Mouse (Mus musculus) megakaryocyte progenitor cell, adult 5-6 weeks (primary cell): ENCODE results near the gene Phgdh. TPM values are rescaled to one million over a fixed set of nuclear protein-coding genes. Genes with fewer than 3 reads are reported as not detected.

Experiments used
- ATAC-seq: replicated peaks from 2 replicates; pipeline ENCODE4 v1.8.0; 2016; ENCODE audit warnings: mild to moderate bottlenecking, moderate TSS enrichment, inconsistent platforms; ENCODE audit not compliant: poor library complexity
- total RNA-seq, 2 experiments: library from RNA; stranded (forward) in 1 of 2; stranded (reverse) in 1 of 2; fragments of 157-497, 149-512 nt in 1 of 2; fragments of 200-1000 nt in 1 of 2; gene quantifications; 2 replicates each; pipeline versions ENCODE4 v1.2.3 to v1.2.4; 2015 to 2017

The Phgdh gene
- total RNA-seq, 2 experiments from 2014 or later: 138 to 521 TPM

DNA sequence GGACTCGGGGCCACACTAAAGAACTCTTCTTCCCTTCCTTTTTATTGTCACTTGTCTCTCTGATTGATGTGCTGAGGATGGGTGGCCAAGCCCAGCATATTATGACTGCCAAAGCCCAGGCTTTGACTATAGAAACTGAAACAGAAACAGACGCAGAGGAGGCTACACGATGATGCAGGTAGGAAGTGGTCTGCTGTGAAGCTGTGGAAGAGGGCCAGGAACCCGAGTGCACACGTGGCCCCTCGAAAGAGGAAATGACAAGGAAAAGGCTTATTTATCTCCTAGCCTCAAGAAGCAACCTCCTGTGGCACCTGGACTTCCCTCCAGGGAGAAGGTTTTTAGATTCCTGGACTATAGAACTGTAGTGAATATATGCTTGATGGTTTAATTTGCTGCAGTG lies 8.3 kb upstream of the Phgdh start:
- peak; percentile 86 for ATAC-seq

DNA sequence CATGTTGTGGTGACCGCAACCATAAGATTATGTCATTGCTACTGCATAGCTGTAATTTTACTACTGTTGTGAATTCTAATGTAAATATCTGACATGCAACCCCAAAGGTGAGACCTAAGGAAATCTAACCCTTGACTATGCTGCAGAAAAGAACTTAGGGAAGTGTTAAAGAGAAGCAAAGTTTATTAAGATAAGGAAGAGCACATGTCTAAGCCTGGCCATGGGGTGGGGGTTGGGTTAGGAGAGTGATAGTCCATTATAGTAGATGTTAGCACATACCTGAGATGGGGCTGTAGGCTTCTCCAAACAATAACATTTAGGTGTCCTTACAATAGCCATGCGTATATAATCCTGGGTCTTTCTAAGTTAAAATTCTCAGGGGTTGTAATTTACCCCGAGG lies 3.4 kb upstream of the Phgdh start:
- ATAC-seq: no peak

DNA sequence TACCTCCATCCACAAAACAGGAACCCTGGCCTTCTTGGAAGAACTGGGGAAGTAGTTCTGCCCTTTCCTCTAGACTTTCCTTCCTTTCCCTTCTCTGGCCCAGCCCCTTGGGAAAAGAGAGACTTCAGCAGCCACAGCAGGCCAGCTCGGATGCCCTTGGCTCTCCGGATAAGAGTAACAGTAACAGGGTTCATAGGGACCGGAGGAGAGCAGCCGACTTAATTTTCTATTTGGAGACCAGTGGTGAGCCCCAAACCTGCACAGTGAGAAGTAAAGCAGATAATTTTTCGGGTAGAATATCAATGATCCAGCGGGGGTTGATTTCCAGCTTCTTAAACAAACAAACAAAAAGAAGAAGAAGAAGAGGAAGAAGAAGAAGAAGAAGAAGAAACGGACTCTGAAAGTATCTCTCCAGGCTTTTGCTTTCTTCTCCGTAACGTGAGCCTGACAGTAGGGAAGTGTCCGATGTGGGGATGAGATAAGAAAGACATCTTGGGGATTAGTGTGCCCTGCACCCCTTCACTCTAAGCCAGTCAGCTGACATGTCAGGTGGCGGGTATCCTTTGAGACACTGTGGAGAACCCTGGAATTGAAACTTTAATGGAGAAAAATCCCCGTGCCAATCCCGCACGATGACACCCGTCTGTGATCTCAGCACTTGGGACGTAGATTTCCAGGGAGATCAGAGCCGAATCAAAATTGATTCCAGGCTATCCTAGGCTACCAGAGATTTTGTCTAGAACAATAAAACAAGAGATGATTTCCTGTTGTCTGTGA lies 1.2 kb upstream of the Phgdh start:
- no peak for ATAC-seq

DNA sequence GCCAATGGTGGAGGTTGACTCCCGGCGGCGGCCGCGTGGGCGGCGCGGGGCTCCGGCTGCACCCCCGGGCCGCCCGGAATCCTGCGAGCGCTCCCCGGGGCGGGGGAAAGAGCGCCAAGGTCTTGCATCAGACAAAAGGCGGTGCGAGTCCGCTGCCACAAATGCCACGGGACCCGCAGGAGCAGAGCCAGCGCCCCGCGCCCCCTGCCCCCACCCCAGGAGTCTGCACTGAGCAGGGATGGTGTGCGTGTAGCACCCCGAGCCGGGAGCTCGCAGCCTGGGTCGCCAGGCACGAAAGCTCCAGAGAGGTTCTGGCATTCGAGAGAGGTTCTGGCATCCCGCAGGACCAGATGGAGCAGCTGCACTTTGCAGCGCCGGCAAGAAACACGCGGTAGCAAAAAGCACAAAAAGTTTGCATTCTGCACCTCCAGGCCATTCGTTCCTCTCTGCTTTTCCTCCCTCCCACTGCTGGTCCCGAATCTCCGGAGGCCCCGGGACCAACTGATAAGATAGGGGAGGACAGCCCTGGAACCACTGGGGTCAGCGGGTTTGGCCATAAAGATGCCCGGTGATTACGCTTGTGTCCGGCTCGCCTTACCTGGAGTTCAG lies 589 bp downstream of the Phgdh start:
- peak; percentile 9 for ATAC-seq

DNA sequence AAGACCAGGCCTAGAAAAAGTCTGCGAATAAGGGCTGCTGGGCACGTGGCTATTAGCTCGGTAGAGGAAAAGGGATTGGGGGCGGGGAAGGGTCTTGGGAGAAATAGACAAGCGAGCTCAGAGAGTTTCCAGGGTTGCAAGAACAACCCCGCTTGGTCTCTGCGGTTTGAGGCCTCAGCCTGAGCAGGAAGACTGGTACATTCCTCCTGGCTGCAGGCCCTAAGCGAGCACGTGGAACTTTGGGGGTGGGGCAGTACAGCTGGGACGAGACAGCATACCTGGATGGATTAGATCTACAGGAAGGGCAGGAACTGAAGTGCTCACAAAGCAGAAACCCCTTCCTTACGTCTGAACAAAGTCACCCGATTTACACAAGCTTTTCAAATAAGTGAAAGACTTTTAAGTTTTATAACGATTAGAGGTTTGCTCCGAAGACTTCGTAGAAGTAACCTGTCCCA lies 1.2 kb downstream of the Phgdh start:
- ATAC-seq: peak; percentile 53

DNA sequence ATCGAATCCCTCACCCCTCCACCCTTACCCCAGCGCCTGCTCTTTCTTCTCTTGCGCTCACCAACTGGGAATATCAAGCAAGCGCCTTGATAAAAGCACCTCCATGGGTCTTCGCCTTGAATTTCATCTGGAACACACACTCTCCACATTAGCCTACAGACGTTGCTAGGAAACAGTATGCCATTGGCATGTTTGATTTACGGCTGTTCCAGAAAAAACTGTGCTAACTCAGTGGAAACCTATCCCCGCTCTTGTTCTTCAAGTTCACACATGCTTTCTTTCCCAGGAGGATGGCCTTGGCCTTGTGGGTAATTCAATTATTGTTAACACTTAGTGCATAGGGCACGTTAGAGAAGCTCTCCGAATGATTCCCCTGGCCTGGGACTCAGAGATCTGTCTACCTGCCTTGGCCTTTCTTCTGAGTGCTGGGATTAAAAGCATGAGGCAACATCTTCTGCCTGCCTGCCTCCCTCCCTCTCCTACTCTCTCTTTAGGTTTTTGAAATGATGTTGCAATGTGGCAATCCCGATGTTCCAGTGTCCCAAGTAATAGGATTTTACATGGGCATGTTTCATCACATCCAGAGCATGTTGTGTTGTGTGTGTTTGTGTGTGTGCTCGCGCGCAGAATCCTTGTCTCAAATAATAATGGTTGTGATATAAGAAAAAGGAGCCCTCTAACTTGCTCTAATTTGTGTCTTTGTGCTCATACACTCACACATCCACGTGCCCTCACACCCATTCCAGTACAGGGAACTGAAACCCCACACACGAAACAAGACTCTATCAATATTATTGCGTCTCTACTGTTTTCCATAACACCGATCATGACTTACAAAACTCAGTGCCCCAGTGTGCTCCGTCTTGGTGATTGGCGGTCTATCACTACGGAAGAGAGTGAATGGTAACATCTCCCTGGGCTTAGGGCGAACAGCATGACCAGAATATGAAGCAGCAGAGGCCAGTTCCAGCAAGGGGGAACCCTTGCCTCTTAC lies 2.8 kb downstream of the Phgdh start:
- ATAC-seq: peak; percentile 18

DNA sequence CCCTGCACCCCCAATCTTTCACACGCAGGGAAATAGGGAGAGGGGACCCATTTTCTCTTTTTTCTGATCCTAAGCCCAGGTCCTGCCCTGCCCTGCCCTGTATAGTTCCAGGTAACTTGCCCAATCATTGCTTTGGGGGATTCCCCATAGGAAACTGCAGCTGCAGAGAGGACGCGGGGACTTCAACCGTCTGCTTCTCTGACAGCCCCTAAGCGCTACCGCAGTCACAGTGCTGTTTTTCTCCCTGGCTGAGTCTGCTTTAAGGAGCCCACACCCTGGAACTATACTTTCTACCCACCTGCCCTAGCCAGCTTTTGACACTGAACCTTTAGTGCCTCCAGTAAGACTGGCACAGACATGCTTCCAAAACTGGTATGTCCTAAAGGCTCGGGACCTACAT lies 3.9 kb downstream of the Phgdh start:
- ATAC-seq: peak; percentile 15; the same call in 1 of the 2 replicates

GRCm38 (mm10) chr3:98335331-98335730 lies 4.5 kb downstream of the Phgdh start:
- ATAC-seq: peak; percentile 4

- ATAC-seq: no peak
Observed at GRCm38 (mm10) chr3:98334010-98334409, 5.8 kb downstream of the Phgdh start.

DNA sequence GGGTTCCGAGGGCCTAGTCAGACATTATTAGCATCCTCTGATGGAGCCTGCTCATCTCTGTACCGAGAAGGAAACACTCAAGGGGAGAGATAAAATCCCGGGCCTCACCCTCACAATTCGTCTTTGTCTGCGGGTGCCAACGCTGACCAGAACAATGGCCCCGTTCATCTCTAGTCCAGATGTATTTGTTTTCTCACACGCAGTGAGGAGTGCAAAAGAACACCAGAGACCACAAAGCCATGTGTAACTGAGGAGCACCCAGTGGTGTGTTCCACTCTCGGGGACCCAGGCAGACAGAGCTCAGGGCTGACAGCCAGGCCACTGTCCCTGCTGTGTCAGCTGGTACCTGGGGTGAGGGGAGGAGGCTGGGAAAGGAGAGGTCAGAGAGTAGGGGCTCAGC lies 15.6 kb downstream of the Phgdh start:
- ATAC-seq: no peak

DNA sequence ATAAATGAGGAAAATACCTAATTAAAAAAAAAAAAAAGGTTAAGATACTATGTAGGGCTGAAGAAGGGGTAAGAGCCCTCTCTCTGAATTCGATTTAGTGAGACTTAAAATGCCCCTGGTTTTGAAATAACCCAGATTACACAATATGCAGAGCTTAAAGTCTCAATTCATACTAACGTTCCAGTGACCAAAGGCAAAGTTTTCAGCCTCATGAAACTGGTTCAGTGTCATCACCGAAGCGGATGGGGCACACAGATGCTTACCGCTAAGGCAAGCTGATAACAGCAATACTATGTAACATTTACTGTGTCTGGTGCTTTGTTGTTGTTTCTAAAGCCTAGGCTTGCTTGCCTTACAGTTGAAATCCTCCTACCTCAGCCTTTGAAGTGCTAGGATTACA lies 17.6 kb downstream of the Phgdh start:
- peak; percentile 49 for ATAC-seq

- no peak for ATAC-seq
Observed at GRCm38 (mm10) chr3:98319190-98319589, 20.6 kb downstream of the Phgdh start.

DNA sequence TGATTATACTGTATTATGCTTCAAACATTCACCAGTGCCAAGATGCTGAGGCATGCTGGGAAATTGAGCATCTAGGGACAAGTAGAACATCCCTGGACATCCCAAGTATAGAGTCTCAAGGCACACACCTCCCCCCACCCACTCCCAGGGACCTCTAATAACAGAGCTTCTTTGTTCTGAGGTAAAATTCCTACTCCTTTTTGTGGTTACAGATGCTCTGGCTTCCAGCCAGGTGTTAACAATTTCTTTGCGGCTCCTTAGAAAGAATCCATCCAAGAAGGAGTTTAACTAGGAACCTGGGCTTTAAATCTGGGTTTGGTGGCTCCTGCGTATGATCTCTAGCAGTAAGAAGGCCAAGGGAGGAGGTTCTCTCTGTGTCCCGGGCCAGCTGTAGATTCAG lies 22.6 kb downstream of the Phgdh start:
- no peak for ATAC-seq

- ATAC-seq: no peak
Observed at GRCm38 (mm10) chr3:98315181-98315580, 24.6 kb downstream of the Phgdh start.

DNA sequence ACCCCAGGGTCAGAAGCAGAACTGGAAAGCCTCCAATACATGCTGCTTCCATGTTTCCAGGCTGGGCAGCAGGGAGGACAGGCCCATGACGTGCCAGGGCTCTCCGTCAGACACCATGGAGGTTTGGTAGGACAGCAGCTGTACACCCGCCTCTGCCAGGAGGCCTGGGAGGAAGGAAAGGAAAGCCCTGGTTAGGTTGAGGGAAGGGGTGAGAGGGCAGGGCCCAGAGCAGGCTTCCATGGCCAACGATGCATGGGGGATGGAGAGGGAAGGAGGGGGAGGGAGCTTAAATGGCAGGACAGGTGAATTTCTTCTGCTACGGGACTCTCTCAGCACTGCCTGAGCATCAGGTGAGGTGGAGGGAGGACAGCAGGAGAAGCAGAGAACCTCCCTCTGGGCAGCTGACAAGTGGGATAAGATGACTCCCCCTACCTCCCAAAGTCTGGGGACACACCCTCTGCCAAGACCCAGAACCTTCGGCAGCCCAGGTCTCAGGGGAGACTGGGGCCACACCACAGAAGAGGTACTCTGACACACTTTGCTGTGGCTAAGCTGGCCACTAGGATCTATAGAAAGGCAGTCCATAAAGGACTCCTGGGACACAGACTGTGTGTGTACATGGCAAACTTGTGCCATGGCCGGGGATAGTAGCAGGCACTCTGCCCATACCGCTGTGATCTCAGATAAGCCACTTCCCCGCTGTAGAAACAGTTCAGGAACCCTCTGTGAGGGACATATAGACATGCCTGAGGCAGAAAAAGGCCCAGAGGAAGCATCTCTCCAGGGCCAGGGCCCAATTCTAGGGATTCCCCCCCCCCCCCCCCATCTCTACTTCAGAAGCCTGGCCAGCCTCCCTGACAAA lies 26.3 kb downstream of the Phgdh start:
- peak; percentile 56 for ATAC-seq

- peak; percentile 81 for ATAC-seq
Observed at GRCm38 (mm10) chr3:98312867-98313266, 26.9 kb downstream of the Phgdh start.

- ATAC-seq: no peak
Observed at GRCm38 (mm10) chr3:98310456-98310855, 29.3 kb downstream of the Phgdh start.

- ATAC-seq: no peak
Observed at GRCm38 (mm10) chr3:98308606-98309005, 31.2 kb downstream of the Phgdh start.

DNA sequence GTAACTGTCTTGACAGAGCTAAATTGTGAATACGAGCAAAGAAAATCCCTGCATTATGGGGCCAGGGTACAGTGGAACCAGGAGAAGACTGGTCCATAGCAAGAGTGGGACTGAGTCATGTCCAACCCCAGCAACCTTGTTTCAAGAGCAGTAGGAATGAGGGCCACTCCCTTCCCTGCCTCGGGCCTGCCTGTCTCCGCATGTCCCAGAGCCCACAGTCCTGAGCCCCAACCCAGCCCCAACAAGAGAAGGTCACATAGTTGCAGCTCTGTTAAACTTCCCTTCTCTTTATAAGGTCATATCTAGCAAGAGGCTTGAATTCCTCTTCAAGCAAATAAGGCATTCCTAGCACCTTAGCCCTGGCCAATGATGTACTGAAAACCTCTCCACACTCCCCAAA lies 38.0 kb downstream of the Phgdh start:
- no peak for ATAC-seq

DNA sequence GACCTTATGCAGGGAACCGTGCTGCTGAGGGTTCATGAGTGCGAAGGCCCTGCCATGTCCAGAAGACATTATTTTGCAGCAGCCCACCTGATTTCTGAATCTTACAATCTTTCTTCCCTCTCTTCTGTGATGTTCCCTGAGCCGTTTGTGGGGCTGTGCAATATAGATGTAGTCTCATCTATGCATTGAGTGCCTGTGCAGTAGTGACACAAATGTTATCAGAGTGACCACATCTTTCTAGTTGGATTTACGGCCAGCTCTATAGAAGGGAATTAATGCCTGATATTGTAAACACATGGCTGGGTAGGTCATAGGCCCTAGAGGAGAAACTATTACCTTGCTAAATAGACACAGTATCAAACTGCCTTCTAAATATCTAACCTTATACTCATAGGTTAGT lies 39.5 kb downstream of the Phgdh start:
- ATAC-seq: no peak
